Mouse (Mus musculus) neural tube, embryonic 14.5 days (tissue): ENCODE measurements at regions not wholly inside any gene's neighbourhood (a gene's known extent, or its start where the extent isn't known, plus 50 kb on each side); places are given as distances from the start of the nearest gene placed in this dataset.

Source experiments
- ATAC-seq: fragments of 200-750 bp; cut with Nextera tagmentation; 2 replicates; pipeline ENCODE4 v1.8.0; 2017; ENCODE audit warnings: low read depth, mild to moderate bottlenecking, moderate TSS enrichment, moderate library complexity
- H3K27ac ChIP-seq: fragments of 300-500 bp; sonication (generic); 2 replicates; pipeline ENCODE4 v1.5.1; 2014; ENCODE audit warnings: low read depth, mild to moderate bottlenecking, control low read depth, low read length, moderate library complexity, mixed read lengths
- H3K27me3 ChIP-seq: fragments of 300-500 bp; sonication (generic); 2 replicates; pipeline ENCODE4 v1.6.1; 2014; ENCODE audit warnings: low read length; ENCODE audit not compliant: control insufficient read depth, insufficient read depth
- H3K36me3 ChIP-seq: fragments of 300-500 bp; sonication (generic); 2 replicates; pipeline ENCODE4 v1.6.1; 2014; ENCODE audit warnings: low read length, mixed read lengths; ENCODE audit not compliant: control insufficient read depth, insufficient read depth
- H3K4me1 ChIP-seq: fragments of 300-500 bp; sonication (generic); 2 replicates; pipeline ENCODE4 v1.6.1; 2014; ENCODE audit warnings: low read length; ENCODE audit not compliant: control insufficient read depth, insufficient read depth
- H3K4me2 ChIP-seq: fragments of 300-500 bp; sonication (generic); 2 replicates; pipeline ENCODE4 v1.6.1; 2014; ENCODE audit warnings: mild to moderate bottlenecking, low read depth, low read length, control low read depth
- H3K4me3 ChIP-seq: fragments of 300-500 bp; sonication (generic); 2 replicates; pipeline ENCODE4 v1.5.1; 2014; ENCODE audit warnings: low read depth, low read length, control low read depth, mixed read lengths
- H3K9ac ChIP-seq: fragments of 300-500 bp; sonication (generic); replicated peaks from 2 replicates; pipeline ENCODE4 v1.6.1; 2014; ENCODE audit warnings: low read depth, mild to moderate bottlenecking, control low read depth, low read length, mixed read lengths
- H3K9me3 ChIP-seq: fragments of 300-500 bp; sonication (generic); 2 replicates; pipeline ENCODE4 v1.6.1; 2016; ENCODE audit warnings: low read length; ENCODE audit not compliant: control insufficient read depth
- WGBS: fragments of 180-500 bp; shearing (Covaris S2); extraction: QIAGEN DNeasy Blood & Tissue Kit; methylation state at CpG from one replicate; pipeline ENCODE4 v1.1.7; 2014; 5-methylcytosine and 5-hydroxymethylcytosine counted together

DNA sequence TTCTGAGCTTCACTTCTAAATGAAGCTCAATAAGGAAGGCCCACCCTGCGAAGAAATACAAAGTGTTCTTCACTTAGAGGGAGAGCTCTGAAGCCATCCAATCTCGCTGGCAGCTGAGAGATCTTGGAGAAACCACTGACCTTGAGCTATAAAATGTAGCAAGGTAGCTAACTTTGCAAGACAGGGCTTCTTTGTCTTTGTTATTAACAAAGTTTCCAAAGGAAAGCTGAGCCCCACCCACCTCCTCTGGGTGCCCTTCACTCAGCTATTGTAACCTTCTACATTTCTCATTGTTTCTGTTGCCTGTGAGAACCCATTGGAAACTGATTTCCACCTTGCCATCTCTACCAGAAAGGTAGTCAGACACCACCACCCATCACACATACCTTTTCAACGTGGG is 57.2 kb upstream of the Usp9x start:
- no peaks in the 10 kb centered on the region for H3K4me1 ChIP-seq
- H3K27ac ChIP-seq, result no peak overlapping the region
- no peak overlapping the region for H3K4me2 ChIP-seq
- ATAC-seq, result no peak
- WGBS, result 68% methylated on average over 3 of the region's 3 CpGs
- no peaks in the 10 kb centered on the region for H3K27me3 ChIP-seq
- H3K36me3 ChIP-seq, result no peaks in the 10 kb centered on the region
- H3K9ac ChIP-seq, result no peak overlapping the region
- no peaks in the 10 kb centered on the region for H3K9me3 ChIP-seq
- H3K4me3 ChIP-seq, result no peak overlapping the region

DNA sequence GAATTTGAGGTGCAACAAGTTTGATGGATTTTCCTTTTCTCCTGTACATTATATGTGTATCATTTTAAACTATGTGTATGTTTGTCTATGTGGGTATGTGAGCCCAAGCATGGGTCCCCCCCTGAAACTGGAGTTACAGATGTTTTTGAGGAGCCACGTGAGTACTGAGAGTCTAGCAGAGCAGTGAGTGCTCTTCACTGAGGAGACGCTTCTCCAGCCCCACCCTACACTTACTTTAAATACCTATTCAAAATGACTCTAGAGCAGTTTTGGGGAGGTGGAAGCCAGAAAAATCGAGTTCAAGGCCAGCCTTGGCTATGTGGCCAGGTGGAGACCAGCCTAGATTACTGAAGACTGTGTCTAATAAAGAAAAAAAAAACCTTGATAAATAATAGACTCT is 58.2 kb upstream of the Usp9x start:
- H3K9me3 ChIP-seq, result no peaks in the 10 kb centered on the region
- H3K4me3 ChIP-seq, result no peak overlapping the region
- H3K36me3 ChIP-seq, result no peaks in the 10 kb centered on the region
- no peak overlapping the region for H3K9ac ChIP-seq
- WGBS, result 67% methylated on average over 3 of the region's 3 CpGs
- no peaks in the 10 kb centered on the region for H3K4me1 ChIP-seq
- no peak overlapping the region for H3K4me2 ChIP-seq
- H3K27me3 ChIP-seq, result no peaks in the 10 kb centered on the region
- H3K27ac ChIP-seq, result no peak overlapping the region
- ATAC-seq, result no peak

DNA sequence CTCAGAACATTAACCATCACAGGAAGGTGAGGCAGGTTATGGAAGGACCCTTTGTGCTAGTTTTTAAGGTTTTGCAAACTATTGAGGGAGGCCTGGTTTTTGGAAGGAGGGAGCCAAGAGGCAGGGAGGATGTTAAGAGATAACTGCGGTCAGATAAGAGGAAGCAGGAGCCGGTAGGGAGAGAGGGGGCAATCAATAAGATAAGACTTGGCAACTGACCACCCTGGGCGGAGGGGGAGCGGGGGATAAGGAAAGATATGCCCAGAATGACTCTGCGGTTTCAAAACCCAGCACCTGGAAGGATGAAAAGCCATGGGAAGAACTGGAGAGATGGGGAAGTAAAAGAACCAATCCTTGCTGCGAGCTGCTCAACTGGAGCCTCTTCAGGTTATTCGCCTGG is 80.5 kb upstream of the Usp9x start:
- no peaks in the 10 kb centered on the region for H3K27me3 ChIP-seq
- 78% methylated on average over 7 of the region's 7 CpGs for WGBS
- no peak overlapping the region for H3K27ac ChIP-seq
- H3K36me3 ChIP-seq, result no peaks in the 10 kb centered on the region
- no peak overlapping the region for H3K4me3 ChIP-seq
- no peaks in the 10 kb centered on the region for H3K4me1 ChIP-seq
- no peak overlapping the region for H3K4me2 ChIP-seq
- no peak for ATAC-seq
- no peaks in the 10 kb centered on the region for H3K9me3 ChIP-seq
- H3K9ac ChIP-seq, result no peak overlapping the region

DNA sequence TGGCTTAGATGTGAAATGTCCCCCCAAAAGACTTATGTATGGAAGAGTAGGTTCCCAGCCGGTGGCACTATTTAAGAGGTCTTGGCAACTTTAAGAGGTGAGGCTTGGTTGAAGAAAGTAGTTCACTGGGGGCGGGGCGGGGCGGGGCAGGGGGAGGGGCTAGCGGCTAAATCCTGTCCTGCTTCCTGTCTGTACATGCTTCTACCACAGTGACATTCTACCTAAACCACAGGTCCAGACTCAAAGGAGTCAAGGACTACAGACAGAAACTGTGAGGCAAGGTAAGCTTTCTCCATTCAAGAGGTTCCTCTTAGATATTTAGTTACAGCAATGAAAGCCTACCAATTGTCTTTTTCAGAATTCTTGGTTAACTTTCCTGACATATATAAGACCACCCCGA is 93.6 kb upstream of the Usp9x start:
- no peak overlapping the region for H3K9ac ChIP-seq
- no peak overlapping the region for H3K27ac ChIP-seq
- H3K4me1 ChIP-seq, result no peaks in the 10 kb centered on the region
- WGBS, result 72% methylated on average over 6 of the region's 6 CpGs
- no peak overlapping the region for H3K4me2 ChIP-seq
- H3K4me3 ChIP-seq, result no peak overlapping the region
- H3K36me3 ChIP-seq, result no peaks in the 10 kb centered on the region
- no peaks in the 10 kb centered on the region for H3K9me3 ChIP-seq
- no peak for ATAC-seq
- no peaks in the 10 kb centered on the region for H3K27me3 ChIP-seq

DNA sequence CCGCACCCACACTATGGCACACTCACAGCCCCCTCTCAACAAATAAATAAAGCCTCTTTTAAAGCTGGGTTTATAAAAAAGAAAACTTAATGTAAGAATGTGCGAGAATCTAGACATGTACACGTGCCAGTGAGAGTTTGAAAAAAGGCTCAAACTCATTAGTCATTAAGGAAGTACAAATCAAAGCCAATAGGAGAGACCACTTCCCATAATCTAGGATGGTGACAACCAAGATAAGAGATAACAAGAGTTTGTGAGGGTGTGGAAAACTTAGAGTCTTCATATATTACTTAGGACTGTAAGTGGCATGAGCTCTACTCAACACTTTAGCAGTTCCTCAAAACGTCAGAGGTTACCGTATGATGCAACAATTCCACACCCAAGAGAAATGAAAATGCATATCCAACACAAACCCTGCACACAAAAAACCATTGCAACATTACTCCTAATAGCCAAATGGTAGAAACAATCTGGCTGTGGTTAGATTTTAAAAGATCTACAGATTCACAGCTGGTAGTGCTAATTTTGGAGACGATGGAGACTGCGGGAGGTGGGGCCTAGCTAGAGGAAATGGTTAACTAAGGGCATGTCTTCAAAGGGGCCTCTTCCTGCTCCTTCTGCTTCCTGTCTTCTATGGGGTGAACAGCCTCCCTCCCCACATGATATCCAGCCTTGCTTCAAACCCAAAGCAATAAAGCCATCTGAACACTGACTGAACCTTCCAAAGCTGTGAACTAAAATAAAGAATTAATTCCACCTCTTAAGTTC is 102.1 kb upstream of the Usp9x start:
- Histone ChIP-seq H3K4me3 (no peak overlapping the region), H3K4me2 (no peak overlapping the region), H3K27me3 (no peaks in the 10 kb centered on the region), H3K36me3 (no peaks in the 10 kb centered on the region), H3K9ac (no peak overlapping the region), H3K4me1 (no peaks in the 10 kb centered on the region), H3K27ac (no peak overlapping the region), H3K9me3 (no peaks in the 10 kb centered on the region)
- 90% methylated on average over 7 of the region's 7 CpGs for WGBS
- no peak for ATAC-seq

DNA sequence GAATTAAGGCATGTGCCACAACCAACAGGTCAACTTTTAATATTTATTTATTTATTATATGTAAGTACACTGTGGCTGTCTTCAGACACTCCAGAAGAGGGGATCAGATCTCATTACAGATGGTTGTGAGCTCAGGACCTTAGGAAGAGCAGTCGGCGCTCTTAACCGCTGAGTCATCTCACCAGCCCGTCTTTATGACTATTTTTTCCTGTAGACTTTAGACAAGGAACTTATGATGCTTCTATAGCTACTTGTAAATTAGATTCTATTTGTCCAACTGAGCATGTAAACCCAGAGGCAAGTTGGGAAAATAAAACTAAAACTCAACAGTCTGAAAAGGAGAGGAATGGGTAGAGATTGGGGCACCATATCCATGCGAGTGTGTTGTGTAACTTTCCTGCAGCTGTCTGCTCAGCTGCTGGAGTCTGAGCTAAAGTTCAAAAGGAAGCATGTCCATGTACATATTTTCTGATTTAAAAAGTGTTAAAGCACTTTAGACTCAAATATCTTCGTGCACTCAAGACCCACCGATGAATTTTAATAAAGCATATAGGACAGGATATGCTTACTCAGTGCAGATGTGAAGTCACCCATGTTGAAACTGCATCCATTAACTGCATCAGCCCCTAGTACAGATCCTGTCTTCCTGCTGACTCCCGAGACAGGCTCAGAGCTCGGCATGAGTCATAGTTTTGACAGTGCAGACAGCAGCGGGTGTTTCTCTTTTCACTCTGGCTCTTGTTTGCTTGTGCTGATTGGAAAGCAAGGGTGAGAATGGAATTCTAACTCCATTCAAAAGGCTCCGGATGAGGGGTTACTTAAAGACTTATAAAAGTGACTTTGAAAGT is 111.6 kb upstream of the Usp9x start:
- Histone ChIP-seq H3K4me2 (no peak overlapping the region), H3K4me1 (no peaks in the 10 kb centered on the region), H3K9ac (no peak overlapping the region), H3K36me3 (no peaks in the 10 kb centered on the region), H3K9me3 (no peaks in the 10 kb centered on the region), H3K27me3 (no peaks in the 10 kb centered on the region), H3K4me3 (no peak overlapping the region), H3K27ac (no peak overlapping the region)
- WGBS, result 70% methylated on average over 11 of the region's 11 CpGs
- ATAC-seq, result no peak

DNA sequence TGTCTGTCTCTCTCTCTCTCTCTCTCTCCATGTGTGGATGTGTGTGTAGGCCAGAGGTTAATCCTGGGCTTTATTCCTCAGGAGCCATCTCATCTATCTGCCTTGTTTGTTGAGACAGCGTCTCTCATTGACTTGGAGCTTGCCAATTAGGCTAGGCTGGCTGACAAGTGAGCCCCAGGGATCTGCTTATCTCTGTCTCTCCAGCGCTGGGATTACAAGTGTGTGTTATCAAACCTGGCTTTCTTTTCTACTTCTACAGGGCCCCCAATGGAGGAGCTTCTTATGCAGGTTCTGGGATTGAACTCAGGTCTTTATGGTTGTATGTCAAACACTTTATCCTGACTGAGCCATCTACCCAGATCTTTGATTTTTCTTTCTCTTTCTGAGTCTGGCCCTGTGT is 112.4 kb upstream of the Usp9x start:
- no peak overlapping the region for H3K9ac ChIP-seq
- no peaks in the 10 kb centered on the region for H3K4me1 ChIP-seq
- no peak for ATAC-seq
- 77% methylated on average over 2 of the region's 2 CpGs for WGBS
- H3K27ac ChIP-seq, result no peak overlapping the region
- H3K36me3 ChIP-seq, result no peaks in the 10 kb centered on the region
- H3K4me2 ChIP-seq, result no peak overlapping the region
- H3K4me3 ChIP-seq, result no peak overlapping the region
- no peaks in the 10 kb centered on the region for H3K27me3 ChIP-seq
- H3K9me3 ChIP-seq, result no peaks in the 10 kb centered on the region

DNA sequence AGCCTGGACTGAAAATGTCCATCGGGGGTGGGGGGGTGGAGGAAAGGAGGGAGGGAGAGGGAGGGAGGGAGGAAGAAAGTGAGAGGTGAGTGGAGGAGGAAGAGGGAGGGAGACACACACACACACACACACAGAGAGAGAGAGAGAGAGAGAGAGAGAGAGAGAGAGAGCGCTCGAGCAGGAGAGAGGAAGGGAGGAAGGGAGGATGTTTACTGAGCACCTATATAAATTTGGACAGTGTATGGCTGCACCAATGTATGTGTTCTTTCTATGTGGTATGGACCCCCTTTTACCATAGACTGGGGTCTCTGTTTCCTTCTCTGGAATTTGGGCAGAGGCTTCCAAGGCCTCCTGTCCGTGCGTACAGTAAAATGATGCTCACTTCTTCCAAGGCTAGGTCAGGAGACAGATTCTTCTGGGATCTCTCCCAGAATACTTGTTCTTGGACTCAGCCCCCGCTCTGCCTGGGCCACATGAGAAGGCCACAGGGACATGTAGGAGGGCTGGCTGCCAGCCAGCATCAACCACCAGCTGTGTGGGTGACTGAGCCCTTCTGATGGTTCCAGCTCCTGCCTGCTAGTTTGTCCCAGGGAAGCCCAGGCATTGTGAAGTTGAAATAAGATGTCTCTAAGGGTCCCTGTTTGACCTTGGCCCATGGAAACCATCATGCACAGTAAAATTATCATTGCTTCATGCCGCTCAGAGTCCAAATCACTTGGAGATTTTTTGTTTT is 120.2 kb upstream of the Usp9x start:
- Histone ChIP-seq H3K4me2 (no peak overlapping the region), H3K9me3 (no peaks in the 10 kb centered on the region), H3K9ac (no peak overlapping the region), H3K4me3 (no peak overlapping the region), H3K27me3 (no peaks in the 10 kb centered on the region), H3K27ac (no peak overlapping the region), H3K36me3 (no peaks in the 10 kb centered on the region), H3K4me1 (no peaks in the 10 kb centered on the region)
- no peak for ATAC-seq
- 63% methylated on average over 7 of the region's 7 CpGs for WGBS

DNA sequence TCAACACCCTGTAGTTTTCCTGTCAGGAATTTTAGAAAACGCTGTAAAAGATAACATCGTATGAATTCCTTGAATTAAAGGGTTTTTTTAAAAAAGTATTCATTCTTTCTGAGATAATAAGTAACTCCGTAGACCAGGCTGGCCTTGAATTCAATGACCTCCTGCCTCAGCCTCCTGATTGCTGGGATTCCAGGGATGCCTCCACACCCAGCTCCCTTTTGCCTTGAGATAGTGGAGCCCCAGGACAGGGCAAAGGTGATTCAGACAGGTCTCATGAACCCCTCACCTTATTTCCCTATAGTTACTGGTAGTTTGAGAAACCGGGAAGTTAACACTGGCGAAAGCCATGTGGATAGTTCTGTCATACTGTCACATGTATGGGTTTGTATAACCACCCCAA is 128.8 kb upstream of the Usp9x start:
- 88% methylated on average over 5 of the region's 5 CpGs for WGBS
- Histone ChIP-seq H3K27ac (no peak overlapping the region), H3K4me1 (no peaks in the 10 kb centered on the region), H3K4me3 (no peak overlapping the region), H3K9ac (no peak overlapping the region), H3K27me3 (no peaks in the 10 kb centered on the region), H3K36me3 (no peaks in the 10 kb centered on the region), H3K4me2 (no peak overlapping the region), H3K9me3 (no peaks in the 10 kb centered on the region)
- no peak for ATAC-seq
